Mouse (Mus musculus): ENCODE data around the gene Gm4131.

- TF ChIP-seq CTCF (IDR thresholded peaks at IDR 0.05; ENCODE audit: low read depth), result no peak
- no peak for TF ChIP-seq EP300 (IDR thresholded peaks at IDR 0.05; ENCODE audit: low read depth)
These were observed 116.0 kb downstream of the Gm4131 start for GRCm38 (mm10) chr14:62450706-62451105.

Measured in liver, postnatal 0 days (tissue).